Mouse (Mus musculus) small intestine, adult 2 months (tissue): Measurements from ENCODE around the gene Adgrg4. TPM values are rescaled to one million over a fixed set of nuclear protein-coding genes. Genes with fewer than 3 reads are reported as not detected.

Experiments
- H3K27ac ChIP-seq: fragments of 200-500 bp; 2 replicates; pipeline ENCODE4 v1.5.1; 2012; ENCODE audit warnings: low read depth, low read length, control low read depth, inconsistent platforms; ENCODE audit not compliant: insufficient read depth
- H3K27me3 ChIP-seq: fragments of 200-500 bp; 2 replicates; pipeline ENCODE4 v1.6.1; 2012; ENCODE audit warnings: mild to moderate bottlenecking, moderate library complexity, low read length, inconsistent platforms; ENCODE audit not compliant: control insufficient read depth, insufficient read depth
- H3K36me3 ChIP-seq: fragments of 200-500 bp; 2 replicates; pipeline ENCODE4 v1.6.1; 2012; ENCODE audit warnings: mild to moderate bottlenecking, low read length, control low read depth, inconsistent platforms; ENCODE audit not compliant: control insufficient read depth, insufficient read depth
- H3K4me1 ChIP-seq: fragments of 200-500 bp; 2 replicates; pipeline ENCODE4 v1.6.1; 2012; ENCODE audit warnings: low read length, inconsistent platforms, mixed read lengths; ENCODE audit not compliant: control insufficient read depth, insufficient read depth, insufficient read length
- H3K4me3 ChIP-seq: fragments of 200-500 bp; 2 replicates; pipeline ENCODE4 v1.5.1; 2012; ENCODE audit warnings: low read depth, mild to moderate bottlenecking, control low read depth, inconsistent platforms, low read length, moderate library complexity
- CTCF ChIP-seq: fragments of 200-500 bp; IDR thresholded peaks from 2 replicates; pipeline ENCODE4 v1.5.1; 2012; ENCODE audit warnings: low read depth, mild to moderate bottlenecking, control low read depth, inconsistent platforms, low read length, moderate library complexity, mixed read lengths; ENCODE audit not compliant: insufficient replicate concordance, insufficient read length; ENCODE audit errors: extremely low read depth
- POLR2A ChIP-seq: fragments of 200-500 bp; IDR thresholded peaks from 2 replicates; pipeline ENCODE4 v1.6.1; 2012; ENCODE audit warnings: low read depth, mild to moderate bottlenecking, control low read depth, inconsistent platforms, low read length, moderate library complexity
- WGBS: fragments of 180-500 bp; shearing (Covaris S2); methylation state at CpG from one replicate; pipeline ENCODE4 v1.1.7; 2018; 5-methylcytosine and 5-hydroxymethylcytosine counted together
- polyA plus RNA-seq: library from polyadenylated mRNA; depleted of rRNA; stranded (reverse); fragments of >200 nt; gene quantifications from 2 replicates; pipeline ENCODE4 v1.2.3, GENCODE M21; 2012; rRNA removed

The Adgrg4 gene
- polyA plus RNA-seq, 1 experiment: 0.44 TPM

- Histone ChIP-seq H3K27ac (no peak overlapping the region), H3K4me3 (no peak overlapping the region), H3K27me3 (no peaks in the 10 kb centered on the region), H3K36me3 (no peaks in the 10 kb centered on the region), H3K4me1 (no peaks in the 10 kb centered on the region)
- 73% methylated on average over 6 of the region's 6 CpGs for WGBS
- TF ChIP-seq POLR2A (no peak), CTCF (no peak)
Observed at GRCm38 (mm10) chrX:57043869-57044268, 173.9 kb downstream of the Adgrg4 start.

Other genes starting within 250 kb of the Adgrg4 start
- 63.3 and 119 TPM in 2 replicates for gene Fhl1, start 138.4 kb upstream of the Adgrg4 start, polyA plus RNA-seq
- not detected in 2 replicates for gene Map7d3, start 47.8 kb upstream of the Adgrg4 start, polyA plus RNA-seq
- not detected in 2 replicates for gene Brs3, start 172.9 kb downstream of the Adgrg4 start, polyA plus RNA-seq
- gene Htatsf1, start 183.4 kb downstream of the Adgrg4 start, polyA plus RNA-seq: 5.3 and 7.4 TPM in 2 replicates
- not detected in 2 replicates for gene Vgll1, start 217.9 kb downstream of the Adgrg4 start, polyA plus RNA-seq